Mouse (Mus musculus): ENCODE results near the gene 9930104L06Rik. TPM values are rescaled to one million over a fixed set of nuclear protein-coding genes. Genes with fewer than 3 reads are reported as not detected.

Gene 9930104L06Rik
- total and polyA plus RNA-seq, 3 experiments: 12.3 to 15.9 (median 14.8) TPM

DNA sequence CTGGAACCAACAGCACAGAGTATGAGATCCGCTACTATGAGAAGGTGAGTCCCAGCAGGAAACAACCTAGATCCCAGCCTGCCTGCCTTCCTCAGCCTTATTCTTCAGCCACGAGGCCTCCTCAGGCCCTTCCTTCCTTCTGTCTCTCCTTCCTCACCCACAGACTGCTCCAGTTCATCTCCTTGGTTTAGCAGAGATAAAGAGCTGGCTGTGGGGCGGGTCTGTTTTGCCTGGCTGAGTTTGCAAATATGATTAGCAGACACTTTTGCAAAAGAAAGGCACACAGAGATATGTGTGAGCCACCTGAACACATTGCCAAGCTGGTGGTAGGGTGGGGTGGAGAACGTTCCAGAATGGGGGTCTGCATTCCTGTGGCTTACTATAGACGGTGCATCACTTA is 36.9 kb upstream of the 9930104L06Rik start:
- Histone ChIP-seq H3K4me3 (replicated peaks in 1 of 3; ENCODE audit: low read depth in 2 of 3, low read length in 2 of 3, poor library complexity in 1 of 3) (no peak overlapping the region), H3K9ac (ENCODE audit: insufficient read depth, low read depth) (no peak overlapping the region), H3K4me2 (ENCODE audit: insufficient read depth, low read depth, poor library complexity, severe bottlenecking) (no peak overlapping the region), H3K79me2 (replicated peaks; ENCODE audit: control insufficient read depth, extremely low read depth, insufficient read depth, poor library complexity, severe bottlenecking) (no peaks in the 10 kb centered on the region), H3K27ac (ENCODE audit: insufficient read depth, low read depth) (no peak overlapping the region), H3K36me3 (replicated peaks in 1 of 2; ENCODE audit: control insufficient read depth in 1 of 2, insufficient read depth in 1 of 2, low read length in 1 of 2) (no peaks in the 10 kb centered on the region), H3K4me1 (ENCODE audit: control insufficient read depth in 1 of 2, insufficient read depth in 2 of 2) (no peaks in the 10 kb centered on the region), H3K27me3 (replicated peaks) (peaks cover 76% of the 10 kb centered on the region), H3K9me3 (replicated peaks; ENCODE audit: low read length) (peaks cover 4% of the 10 kb centered on the region)
- no peak for TF ChIP-seq CTCF (conservative IDR thresholded peaks at IDR 0.05 in 1 of 2, IDR thresholded peaks at IDR 0.05 in 1 of 2; ENCODE audit: low read depth in 2 of 2, low read length in 2 of 2)
- TF ChIP-seq NELFE (IDR thresholded peaks at IDR 0.05; ENCODE audit: low read depth, low read length): no peak
- no peak for TF ChIP-seq NRF1 (IDR thresholded peaks at IDR 0.05; ENCODE audit: low read depth, low read length)
- TF ChIP-seq ZKSCAN1 (IDR thresholded peaks at IDR 0.05; ENCODE audit: borderline replicate concordance, low read depth, low read length): no peak
- TF ChIP-seq POLR2A (IDR thresholded peaks at IDR 0.05; ENCODE audit: low read depth, low read length): no peak
- no peak for TF ChIP-seq E2F4 (IDR thresholded peaks at IDR 0.05; ENCODE audit: insufficient replicate concordance, low read depth, low read length)
- TF ChIP-seq SIN3A (IDR thresholded peaks at IDR 0.05; ENCODE audit: low read length): no peak
- no peak for TF ChIP-seq RCOR1 (conservative IDR thresholded peaks at IDR 0.05; ENCODE audit: low read depth, low read length)
- TF ChIP-seq ZNF384 (IDR thresholded peaks at IDR 0.05; ENCODE audit: low read depth, low read length): no peak
- no peak for TF ChIP-seq IRF4 (IDR thresholded peaks at IDR 0.05; ENCODE audit: low read depth, low read length)
- no peak for TF ChIP-seq RAD21 (IDR thresholded peaks at IDR 0.05; ENCODE audit: low read depth, low read length)
- no peak for TF ChIP-seq POLR2AphosphoS2 (IDR thresholded peaks at IDR 0.05; ENCODE audit: low read depth, low read length)
- TF ChIP-seq ETS1 (conservative IDR thresholded peaks at IDR 0.05; ENCODE audit: low read depth, low read length): no peak
- TF ChIP-seq EP300 (IDR thresholded peaks at IDR 0.05; ENCODE audit: low read length): no peak
- no peak for TF ChIP-seq JUND (conservative IDR thresholded peaks at IDR 0.05; ENCODE audit: low read depth, low read length)
- TF ChIP-seq SMC3 (IDR thresholded peaks at IDR 0.05; ENCODE audit: low read depth, low read length): no peak
- no peak for TF ChIP-seq MEF2A (IDR thresholded peaks at IDR 0.05; ENCODE audit: borderline replicate concordance, low read depth, low read length)
- no peak for TF ChIP-seq GABPA (IDR thresholded peaks at IDR 0.05; ENCODE audit: insufficient replicate concordance, low read depth, low read length)
- no peak for TF ChIP-seq MAX (IDR thresholded peaks at IDR 0.05; ENCODE audit: low read length)
- no peak for DNase-seq (ENCODE audit: extremely low read depth)
- in situ Hi-C loops (cut with MboI; ENCODE audit: low pct_ligation_motif_present, low pct_unique_long_range_greater_than_20kb, low sequenced_read_pairs) (loop anchor here (10.0 kb wide), 1 partner anchor 45 kb away; the partner anchor contains the start of genes 1110065P20Rik and Yrdc), dilution Hi-C loops (cut with MboI; ENCODE audit: extremely low pct_ligation_motif_present, extremely low pct_unique_long_range_greater_than_20kb, low sequenced_read_pairs) (no loop called here)

GRCm38 (mm10) chr4:124905417-124905816 is 31.4 kb upstream of the 9930104L06Rik start:
- DNase-seq (ENCODE audit: extremely low read depth): peak; percentile 25
- Histone ChIP-seq H3K4me3 (replicated peaks in 1 of 3; ENCODE audit: low read depth in 2 of 3, low read length in 2 of 3, poor library complexity in 1 of 3) (no peak overlapping the region), H3K9me3 (replicated peaks; ENCODE audit: low read length) (peaks cover 12% of the 10 kb centered on the region), H3K4me2 (ENCODE audit: insufficient read depth, low read depth, poor library complexity, severe bottlenecking) (no peak overlapping the region), H3K36me3 (replicated peaks in 1 of 2; ENCODE audit: control insufficient read depth in 1 of 2, insufficient read depth in 1 of 2, low read length in 1 of 2) (no peaks in the 10 kb centered on the region), H3K27me3 (replicated peaks) (peaks cover 45% of the 10 kb centered on the region), H3K4me1 (ENCODE audit: control insufficient read depth in 1 of 2, insufficient read depth in 2 of 2) (no peaks in the 10 kb centered on the region), H3K27ac (ENCODE audit: insufficient read depth, low read depth) (no peak overlapping the region), H3K9ac (ENCODE audit: insufficient read depth, low read depth) (no peak overlapping the region), H3K79me2 (replicated peaks; ENCODE audit: control insufficient read depth, extremely low read depth, insufficient read depth, poor library complexity, severe bottlenecking) (no peaks in the 10 kb centered on the region)
- TF ChIP-seq ZNF384 (IDR thresholded peaks at IDR 0.05; ENCODE audit: low read depth, low read length): peak; percentile 93
- no peak for TF ChIP-seq POLR2A (IDR thresholded peaks at IDR 0.05; ENCODE audit: low read depth, low read length)
- TF ChIP-seq ZMIZ1 (IDR thresholded peaks at IDR 0.05; ENCODE audit: low read depth, low read length): no peak
- TF ChIP-seq CTCF (conservative IDR thresholded peaks at IDR 0.05 in 1 of 2, IDR thresholded peaks at IDR 0.05 in 1 of 2; ENCODE audit: low read depth in 2 of 2, low read length in 2 of 2): peak in 1 of 2 experiments; percentile 38; a peak in 2 of 4 replicates
- dilution Hi-C loops (cut with MboI; ENCODE audit: extremely low pct_ligation_motif_present, extremely low pct_unique_long_range_greater_than_20kb, low sequenced_read_pairs) (no loop called here), in situ Hi-C loops (cut with MboI; ENCODE audit: low pct_ligation_motif_present, low pct_unique_long_range_greater_than_20kb, low sequenced_read_pairs) (loop anchor here (10.0 kb wide), 1 partner anchor 51 kb away; the partner anchor contains the start of genes 1110065P20Rik and Yrdc)

Measured in CH12.LX (cell line).